Mouse (Mus musculus): ENCODE data around the gene Sox5.

- TF ChIP-seq EP300 (IDR thresholded peaks at IDR 0.05; ENCODE audit: low read depth) (no peak), CTCF (IDR thresholded peaks at IDR 0.05; ENCODE audit: low read depth) (no peak)
Measured at GRCm38 (mm10) chr6:144329311-144329930, 452.4 kb downstream of the Sox5 start.

Measured in heart, postnatal 0 days (tissue).